Mouse (Mus musculus): ENCODE measurements around the gene Fkbp9. TPM values are rescaled to one million over a fixed set of nuclear protein-coding genes. Genes with fewer than 3 reads are reported as not detected.

The Fkbp9 gene
- polyA plus RNA-seq, 1 experiment from 2014 or later: 104 TPM

GRCm38 (mm10) chr6:56916279-56916678, 84.4 kb downstream of the Fkbp9 start:
- Histone ChIP-seq H3K4me1 (replicated peaks; ENCODE audit: insufficient read depth, low read length) (0 out of 2 replicates have a peak, but pooled peaks cover 8% of the 10 kb centered on the region), H3K27ac (no peak overlapping the region), H3K9ac (ENCODE audit: low read depth, low read length) (no peak overlapping the region), H3K36me3 (ENCODE audit: insufficient read depth, low read length) (no peaks in the 10 kb centered on the region), H3K4me3 (replicated peaks; ENCODE audit: low read depth, low read length) (no peak overlapping the region), H3K9me3 (replicated peaks; ENCODE audit: low read length) (no peaks in the 10 kb centered on the region), H3K4me2 (ENCODE audit: low read length) (no peak overlapping the region), H3K27me3 (ENCODE audit: insufficient read depth, low read length) (no peaks in the 10 kb centered on the region)
- 62% methylated on average over 2 of the region's 2 CpGs for WGBS
- DNase-seq (ENCODE audit: low spot score): no peak
- no peak for TF ChIP-seq CTCF (IDR thresholded peaks at IDR 0.05; ENCODE audit: low read depth)
- no peak for ATAC-seq (replicated peaks; ENCODE audit: low FRiP score, low read depth)

DNA sequence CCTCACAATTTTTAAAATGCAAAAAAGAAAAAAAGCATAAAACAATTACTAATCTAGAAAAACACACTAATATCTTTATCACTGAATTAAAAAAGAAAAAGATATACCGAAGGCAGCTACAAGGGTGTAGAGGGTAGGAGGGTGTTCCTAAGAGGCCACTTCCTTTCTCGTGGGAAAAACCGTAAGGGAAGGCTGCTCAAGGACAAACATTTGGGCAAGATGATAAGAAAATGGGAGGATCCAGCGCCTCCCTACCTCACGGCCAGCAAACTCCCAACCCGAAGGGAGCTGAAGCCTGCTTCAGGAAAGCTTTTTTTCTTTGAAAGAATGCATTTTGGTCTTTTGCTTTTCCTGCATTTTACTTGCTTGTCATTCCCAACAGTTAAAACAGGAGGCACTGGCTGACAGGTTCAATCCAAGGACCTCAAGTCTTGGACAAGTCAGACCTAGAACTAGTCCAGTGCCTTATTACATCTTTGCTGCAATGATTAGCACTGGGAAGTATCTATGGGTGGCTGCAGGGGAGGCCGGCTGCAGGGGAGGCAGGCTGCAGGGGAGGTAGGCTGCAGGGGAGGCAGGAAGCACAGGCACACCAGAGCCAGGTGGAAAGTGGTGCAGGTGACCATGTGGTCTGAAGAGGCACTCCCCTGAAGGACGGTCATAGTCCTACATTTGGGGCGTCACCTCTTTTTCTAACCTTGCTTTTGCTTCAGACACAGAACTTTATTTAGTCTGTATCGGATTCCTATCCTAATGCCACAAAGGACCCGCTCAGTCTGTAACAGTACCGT, 85.9 kb downstream of the Fkbp9 start:
- no peak for TF ChIP-seq CTCF (IDR thresholded peaks at IDR 0.05; ENCODE audit: low read depth)
- WGBS: 53% methylated on average over 12 of the region's 12 CpGs
- Histone ChIP-seq H3K27ac (no peak overlapping the region), H3K9ac (ENCODE audit: low read depth, low read length) (no peak overlapping the region), H3K36me3 (ENCODE audit: insufficient read depth, low read length) (no peaks in the 10 kb centered on the region), H3K27me3 (ENCODE audit: insufficient read depth, low read length) (no peaks in the 10 kb centered on the region), H3K4me1 (replicated peaks; ENCODE audit: insufficient read depth, low read length) (peaks cover 13% of the 10 kb centered on the region; the same call in 1 of the 2 replicates), H3K4me2 (ENCODE audit: low read length) (no peak overlapping the region), H3K4me3 (replicated peaks; ENCODE audit: low read depth, low read length) (no peak overlapping the region), H3K9me3 (replicated peaks; ENCODE audit: low read length) (no peaks in the 10 kb centered on the region)
- ATAC-seq (replicated peaks; ENCODE audit: low FRiP score, low read depth) (no peak), DNase-seq (ENCODE audit: low spot score) (no peak)

DNA sequence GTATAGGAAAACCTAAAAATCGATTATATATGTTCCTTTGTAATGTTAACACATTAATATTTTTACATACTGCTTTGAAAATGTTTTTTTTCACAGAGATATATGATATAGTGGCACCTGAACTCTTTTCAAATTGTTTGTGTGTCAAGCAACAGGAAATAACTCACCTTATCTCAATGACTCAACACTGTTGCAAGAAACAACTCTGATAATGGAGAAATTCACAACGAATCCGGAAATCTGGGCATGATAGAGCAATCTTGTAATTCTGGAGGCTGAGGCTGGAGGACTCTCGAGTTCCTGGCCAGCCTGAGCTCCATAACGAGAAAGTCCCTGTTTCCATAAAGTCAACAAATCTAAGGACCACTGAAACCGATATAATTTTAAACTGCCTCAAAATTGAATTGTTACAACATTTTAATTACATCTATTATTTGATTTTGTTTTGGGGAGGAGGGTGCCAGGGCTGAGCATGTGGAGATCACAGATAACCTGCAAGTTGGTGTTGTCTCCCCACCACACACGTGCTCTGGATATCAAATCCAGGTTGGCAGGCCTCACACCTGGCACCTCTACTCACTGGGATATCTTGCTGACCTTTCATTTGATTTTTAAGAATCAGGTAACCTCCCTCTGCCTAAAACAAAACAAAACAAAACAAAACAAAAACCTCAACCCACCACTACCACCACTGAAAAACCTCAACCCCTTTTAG, 87.6 kb downstream of the Fkbp9 start:
- Histone ChIP-seq H3K9ac (ENCODE audit: low read depth, low read length) (no peak overlapping the region), H3K4me3 (replicated peaks; ENCODE audit: low read depth, low read length) (no peak overlapping the region), H3K36me3 (ENCODE audit: insufficient read depth, low read length) (no peaks in the 10 kb centered on the region), H3K4me1 (replicated peaks; ENCODE audit: insufficient read depth, low read length) (peaks cover 13% of the 10 kb centered on the region; the same call in 1 of the 2 replicates), H3K27me3 (ENCODE audit: insufficient read depth, low read length) (no peaks in the 10 kb centered on the region), H3K9me3 (replicated peaks; ENCODE audit: low read length) (no peaks in the 10 kb centered on the region), H3K4me2 (ENCODE audit: low read length) (no peak overlapping the region), H3K27ac (0 out of 2 replicates have a peak overlapping the region, but pooled peaks have one; percentile 47)
- no peak for TF ChIP-seq CTCF (IDR thresholded peaks at IDR 0.05; ENCODE audit: low read depth)
- WGBS: 83% methylated on average over 7 of the region's 7 CpGs
- ATAC-seq (replicated peaks; ENCODE audit: low FRiP score, low read depth) (no peak), DNase-seq (ENCODE audit: low spot score) (no peak)

GRCm38 (mm10) chr6:56920222-56921092, 88.6 kb downstream of the Fkbp9 start:
- Histone ChIP-seq H3K4me2 (ENCODE audit: low read length) (peak overlapping the region; percentile 25; the same call in 1 of the 2 replicates), H3K9ac (ENCODE audit: low read depth, low read length) (no peak overlapping the region), H3K27me3 (ENCODE audit: insufficient read depth, low read length) (no peaks in the 10 kb centered on the region), H3K27ac (peak overlapping the region; percentile 54), H3K9me3 (replicated peaks; ENCODE audit: low read length) (no peaks in the 10 kb centered on the region), H3K36me3 (ENCODE audit: insufficient read depth, low read length) (no peaks in the 10 kb centered on the region), H3K4me3 (replicated peaks; ENCODE audit: low read depth, low read length) (no peak overlapping the region), H3K4me1 (replicated peaks; ENCODE audit: insufficient read depth, low read length) (peaks cover 13% of the 10 kb centered on the region; the same call in 1 of the 2 replicates)
- ATAC-seq (replicated peaks; ENCODE audit: low FRiP score, low read depth) (no peak), DNase-seq (ENCODE audit: low spot score) (peak; percentile 43)
- TF ChIP-seq CTCF (IDR thresholded peaks at IDR 0.05; ENCODE audit: low read depth): no peak
- 51% methylated on average over 12 of the region's 12 CpGs for WGBS

DNA sequence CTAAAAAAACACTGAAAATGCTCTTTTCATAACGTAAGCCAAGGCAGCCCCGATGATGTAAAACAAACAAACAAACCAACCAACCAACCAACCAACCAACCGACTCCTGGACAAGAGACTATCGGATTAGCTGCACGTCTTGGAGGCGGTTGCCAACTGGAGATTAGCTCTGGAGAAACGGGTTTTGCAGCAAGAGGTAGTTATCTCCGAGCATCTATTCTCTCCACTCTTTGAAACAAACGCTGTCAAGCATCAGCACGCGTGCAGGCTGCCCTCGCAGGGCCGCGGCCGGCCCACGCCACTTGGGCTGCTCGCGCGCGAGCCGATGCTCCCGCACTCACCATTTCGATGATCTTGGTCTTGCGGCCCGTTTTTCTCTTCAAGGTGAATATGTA, 91.5 kb downstream of the Fkbp9 start:
- H3K9ac ChIP-seq (ENCODE audit: low read depth, low read length): peak overlapping the region; percentile 76
- no peak for TF ChIP-seq CTCF (IDR thresholded peaks at IDR 0.05; ENCODE audit: low read depth)
- no peaks in the 10 kb centered on the region for H3K36me3 ChIP-seq (ENCODE audit: insufficient read depth, low read length)
- no peaks in the 10 kb centered on the region for H3K9me3 ChIP-seq (replicated peaks; ENCODE audit: low read length)
- peak; percentile 54 for DNase-seq (ENCODE audit: low spot score)
- no peak; the same call in 1 of the 2 replicates for ATAC-seq (replicated peaks; ENCODE audit: low FRiP score, low read depth)
- WGBS: under 1% methylated on average over 25 of the region's 25 CpGs
- peak overlapping the region; percentile 90 for H3K27ac ChIP-seq
- peak overlapping the region; percentile 71 for H3K4me2 ChIP-seq (ENCODE audit: low read length)
- H3K4me3 ChIP-seq (replicated peaks; ENCODE audit: low read depth, low read length): peak overlapping the region; percentile 80
- H3K4me1 ChIP-seq (replicated peaks; ENCODE audit: insufficient read depth, low read length): peaks cover 6% of the 10 kb centered on the region; the same call in 1 of the 2 replicates
- no peaks in the 10 kb centered on the region for H3K27me3 ChIP-seq (ENCODE audit: insufficient read depth, low read length)
